Mouse (Mus musculus) forebrain, embryonic 10.5 days (tissue): ENCODE measurements around the gene Srpk2. TPM values are rescaled to one million over a fixed set of nuclear protein-coding genes. Genes with fewer than 3 reads are reported as not detected.
"Not testable (repeated sequence)": the region's sequence is repeated elsewhere in the genome, so short reads cannot be mapped to it uniquely, and the experiment has no call there.

ENCODE experiments used
- DNase-seq: peaks from one replicate; pipeline ENCODE4 v3.0.0-alpha.2; 2017; ENCODE audit warnings: low spot score; ENCODE audit errors: extremely low spot score
- H3K27ac ChIP-seq: fragments of 300-500 bp; sonication (generic); 2 replicates; pipeline ENCODE4 v1.5.1; 2016; ENCODE audit warnings: mild to moderate bottlenecking
- H3K27me3 ChIP-seq: fragments of 300-500 bp; sonication (generic); 2 replicates; pipeline ENCODE4 v1.6.1; 2016; ENCODE audit warnings: mild to moderate bottlenecking; ENCODE audit not compliant: poor library complexity, severe bottlenecking
- H3K36me3 ChIP-seq: fragments of 300-500 bp; sonication (generic); replicated peaks from 2 replicates; pipeline ENCODE4 v1.6.1; 2016; ENCODE audit warnings: mild to moderate bottlenecking, moderate library complexity
- H3K4me1 ChIP-seq: fragments of 300-500 bp; sonication (generic); 2 replicates; pipeline ENCODE4 v1.6.1; 2016
- H3K4me3 ChIP-seq: fragments of 300-500 bp; sonication (generic); 2 replicates; pipeline ENCODE4 v1.5.1; 2016; ENCODE audit warnings: mild to moderate bottlenecking, moderate library complexity
- H3K9me3 ChIP-seq: fragments of 300-500 bp; sonication (generic); 2 replicates; pipeline ENCODE4 v1.6.1; 2016; ENCODE audit warnings: mild to moderate bottlenecking, moderate library complexity
- WGBS: fragments of 180-500 bp; shearing (Covaris S2); methylation state at CpG from one replicate; pipeline ENCODE4 v1.1.7; 2016; 5-methylcytosine and 5-hydroxymethylcytosine counted together
- polyA plus RNA-seq: library from polyadenylated mRNA; unstranded; fragments of >200 nt; fragmentation: Nextera tagmentation; extraction: Ambion mirVana; gene quantifications from 2 replicates; pipeline ENCODE4 v1.2.1, GENCODE M21; 2016

Gene Srpk2
- polyA plus RNA-seq, 1 experiment from 2014 or later = 51.8 TPM

- Histone ChIP-seq H3K36me3 (no peaks in the 10 kb centered on the region), H3K4me3 (no peak overlapping the region), H3K9me3 (no peaks in the 10 kb centered on the region), H3K27ac (no peak overlapping the region), H3K27me3 (no peaks in the 10 kb centered on the region), H3K4me1 (peaks cover 8% of the 10 kb centered on the region)
- 79% methylated on average over 5 of the region's 5 CpGs for WGBS
- no peak for DNase-seq
These were observed 26.4 kb downstream of the Srpk2 start for GRCm38 (mm10) chr5:23658017-23658416.

- no peak overlapping the region for H3K4me3 ChIP-seq
- 95% methylated on average over 4 of the region's 4 CpGs for WGBS
- H3K9me3 ChIP-seq = no peaks in the 10 kb centered on the region
- H3K27ac ChIP-seq = no peak overlapping the region
- no peaks in the 10 kb centered on the region for H3K27me3 ChIP-seq
- DNase-seq = no peak
- no peaks in the 10 kb centered on the region for H3K36me3 ChIP-seq
- H3K4me1 ChIP-seq = peaks cover 8% of the 10 kb centered on the region
These were observed 27.8 kb downstream of the Srpk2 start for GRCm38 (mm10) chr5:23656590-23656989.

- H3K27me3 ChIP-seq = no peaks in the 10 kb centered on the region
- no peaks in the 10 kb centered on the region for H3K36me3 ChIP-seq
- DNase-seq = no peak
- H3K27ac ChIP-seq = no peak overlapping the region
- peaks cover 8% of the 10 kb centered on the region for H3K4me1 ChIP-seq
- H3K4me3 ChIP-seq = no peak overlapping the region
- no peaks in the 10 kb centered on the region for H3K9me3 ChIP-seq
- WGBS = 86% methylated on average over 1 of the region's 1 CpGs
These were observed 29.4 kb downstream of the Srpk2 start for GRCm38 (mm10) chr5:23655030-23655429.

GRCm38 (mm10) chr5:23652326-23652725 lies 32.1 kb downstream of the Srpk2 start:
- no peaks in the 10 kb centered on the region for H3K27me3 ChIP-seq
- H3K27ac ChIP-seq = no peak overlapping the region
- 89% methylated on average over 7 of the region's 7 CpGs for WGBS
- no peak for DNase-seq
- no peaks in the 10 kb centered on the region for H3K36me3 ChIP-seq
- H3K4me3 ChIP-seq = no peak overlapping the region
- peaks cover 8% of the 10 kb centered on the region for H3K4me1 ChIP-seq
- H3K9me3 ChIP-seq = no peaks in the 10 kb centered on the region; the same call in 1 of the 2 replicates

GRCm38 (mm10) chr5:23651786-23652185 lies 32.6 kb downstream of the Srpk2 start:
- Histone ChIP-seq H3K36me3 (no peaks in the 10 kb centered on the region), H3K27ac (no peak overlapping the region), H3K4me3 (no peak overlapping the region), H3K9me3 (no peaks in the 10 kb centered on the region; the same call in 1 of the 2 replicates), H3K27me3 (no peaks in the 10 kb centered on the region), H3K4me1 (peaks cover 8% of the 10 kb centered on the region)
- WGBS = 89% methylated on average over 3 of the region's 3 CpGs
- no peak for DNase-seq

GRCm38 (mm10) chr5:23650504-23650903 lies 33.9 kb downstream of the Srpk2 start:
- Histone ChIP-seq H3K9me3 (no peaks in the 10 kb centered on the region; the same call in 1 of the 2 replicates), H3K4me1 (peaks cover 6% of the 10 kb centered on the region), H3K27ac (no peak overlapping the region), H3K36me3 (no peaks in the 10 kb centered on the region), H3K27me3 (no peaks in the 10 kb centered on the region), H3K4me3 (no peak overlapping the region)
- WGBS = 84% methylated on average over 3 of the region's 3 CpGs
- no peak for DNase-seq

GRCm38 (mm10) chr5:23649246-23649645 lies 35.2 kb downstream of the Srpk2 start:
- Histone ChIP-seq H3K4me3 (no peak overlapping the region), H3K4me1 (0 out of 2 replicates have a peak, but pooled peaks cover 5% of the 10 kb centered on the region), H3K36me3 (no peaks in the 10 kb centered on the region), H3K9me3 (no peaks in the 10 kb centered on the region; the same call in 1 of the 2 replicates), H3K27ac (no peak overlapping the region), H3K27me3 (no peaks in the 10 kb centered on the region)
- no peak for DNase-seq
- 94% methylated on average over 2 of the region's 2 CpGs for WGBS

GRCm38 (mm10) chr5:23645671-23646070 lies 38.7 kb downstream of the Srpk2 start:
- Histone ChIP-seq H3K4me3 (no peak overlapping the region), H3K4me1 (0 out of 2 replicates have a peak, but pooled peaks cover 5% of the 10 kb centered on the region), H3K27ac (no peak overlapping the region), H3K36me3 (no peaks in the 10 kb centered on the region), H3K27me3 (no peaks in the 10 kb centered on the region), H3K9me3 (no peaks in the 10 kb centered on the region; the same call in 1 of the 2 replicates)
- WGBS = 93% methylated on average over 3 of the region's 3 CpGs
- DNase-seq = no peak

- DNase-seq, H3K36me3 ChIP-seq, H3K4me3 ChIP-seq, H3K27ac ChIP-seq, H3K4me1 ChIP-seq, H3K9me3 ChIP-seq, H3K27me3 ChIP-seq: not testable (repeated sequence)
These were observed 45.2 kb downstream of the Srpk2 start for GRCm38 (mm10) chr5:23639193-23639592.

GRCm38 (mm10) chr5:23638023-23638422 lies 46.4 kb downstream of the Srpk2 start:
- H3K4me3 ChIP-seq = no peak overlapping the region
- H3K4me1 ChIP-seq = no peaks in the 10 kb centered on the region
- no peaks in the 10 kb centered on the region for H3K36me3 ChIP-seq
- no peak for DNase-seq
- 88% methylated on average over 4 of the region's 4 CpGs for WGBS
- H3K9me3 ChIP-seq = no peaks in the 10 kb centered on the region
- H3K27ac ChIP-seq = no peak overlapping the region
- no peaks in the 10 kb centered on the region for H3K27me3 ChIP-seq

- 95% methylated on average over 8 of the region's 8 CpGs for WGBS
- H3K9me3 ChIP-seq = no peaks in the 10 kb centered on the region
- H3K27ac ChIP-seq = no peak overlapping the region
- no peak for DNase-seq
- H3K27me3 ChIP-seq = no peaks in the 10 kb centered on the region
- no peak overlapping the region for H3K4me3 ChIP-seq
- H3K36me3 ChIP-seq = no peaks in the 10 kb centered on the region
- no peaks in the 10 kb centered on the region for H3K4me1 ChIP-seq
These were observed 47.1 kb downstream of the Srpk2 start for GRCm38 (mm10) chr5:23637337-23637736.

- 84% methylated on average over 1 of the region's 1 CpGs for WGBS
These were observed 52.9 kb downstream of the Srpk2 start for GRCm38 (mm10) chr5:23631490-23631889.

GRCm38 (mm10) chr5:23627221-23627620 lies 57.2 kb downstream of the Srpk2 start:
- 87% methylated on average over 5 of the region's 5 CpGs for WGBS

More at GRCm38 (mm10) chr5:23631490-23631889, 52.9 kb downstream of the Srpk2 start:
- no peak overlapping the region for H3K4me3 ChIP-seq
- no peaks in the 10 kb centered on the region for H3K36me3 ChIP-seq
- no peaks in the 10 kb centered on the region for H3K27me3 ChIP-seq
- no peak for DNase-seq
- 0 out of 2 replicates have a peak, but pooled peaks cover 2% of the 10 kb centered on the region for H3K4me1 ChIP-seq
- no peaks in the 10 kb centered on the region for H3K9me3 ChIP-seq
- H3K27ac ChIP-seq = no peak overlapping the region

GRCm38 (mm10) chr5:23626173-23626572 lies 58.2 kb downstream of the Srpk2 start:
- Histone ChIP-seq H3K36me3 (no peaks in the 10 kb centered on the region), H3K27ac (no peak overlapping the region), H3K27me3 (no peaks in the 10 kb centered on the region), H3K4me1 (0 out of 2 replicates have a peak, but pooled peaks cover 2% of the 10 kb centered on the region), H3K9me3 (no peaks in the 10 kb centered on the region), H3K4me3 (no peak overlapping the region)
- 73% methylated on average over 2 of the region's 2 CpGs for WGBS
- no peak for DNase-seq

More at GRCm38 (mm10) chr5:23627221-23627620, 57.2 kb downstream of the Srpk2 start:
- Histone ChIP-seq H3K4me1 (0 out of 2 replicates have a peak, but pooled peaks cover 2% of the 10 kb centered on the region), H3K36me3 (no peaks in the 10 kb centered on the region), H3K27me3 (no peaks in the 10 kb centered on the region), H3K9me3 (no peaks in the 10 kb centered on the region), H3K4me3 (no peak overlapping the region), H3K27ac (no peak overlapping the region)
- DNase-seq = no peak
